Mouse (Mus musculus) neural tube, embryonic 15.5 days (tissue): ENCODE measurements around the gene Pid1. TPM values are rescaled to one million over a fixed set of nuclear protein-coding genes. Genes with fewer than 3 reads are reported as not detected.
A peak's percentile ranks its signal among the peaks of the same experiment; 100 is the strongest.

Experiments used
- ATAC-seq: fragments of 200-750 bp; cut with Nextera tagmentation; 2 replicates; pipeline ENCODE4 v1.8.0; 2017; ENCODE audit warnings: mild to moderate bottlenecking, moderate TSS enrichment, moderate library complexity; ENCODE audit not compliant: low FRiP score
- H3K27ac ChIP-seq: fragments of 300-500 bp; sonication (generic); replicated peaks from 2 replicates; pipeline ENCODE4 v1.5.1; 2015; ENCODE audit warnings: mild to moderate bottlenecking, inconsistent platforms
- H3K27me3 ChIP-seq: fragments of 300-500 bp; sonication (generic); replicated peaks from 2 replicates; pipeline ENCODE4 v1.6.1; 2015; ENCODE audit warnings: inconsistent platforms
- H3K36me3 ChIP-seq: fragments of 300-500 bp; sonication (generic); 2 replicates; pipeline ENCODE4 v1.6.1; 2015; ENCODE audit warnings: inconsistent platforms
- H3K4me1 ChIP-seq: fragments of 300-500 bp; sonication (generic); 2 replicates; pipeline ENCODE4 v1.6.1; 2015; ENCODE audit warnings: inconsistent platforms
- H3K4me2 ChIP-seq: fragments of 300-500 bp; sonication (generic); 2 replicates; pipeline ENCODE4 v1.6.1; 2015; ENCODE audit warnings: inconsistent platforms, mild to moderate bottlenecking, moderate library complexity
- H3K4me3 ChIP-seq: fragments of 300-500 bp; sonication (generic); replicated peaks from 2 replicates; pipeline ENCODE4 v1.5.1; 2015; ENCODE audit warnings: mild to moderate bottlenecking, inconsistent platforms
- H3K9ac ChIP-seq: fragments of 300-500 bp; sonication (generic); replicated peaks from 2 replicates; pipeline ENCODE4 v1.6.1; 2015; ENCODE audit warnings: mild to moderate bottlenecking, inconsistent platforms
- H3K9me3 ChIP-seq: fragments of 300-500 bp; sonication (generic); replicated peaks from 2 replicates; pipeline ENCODE4 v1.6.1; 2016; ENCODE audit warnings: inconsistent platforms
- whole genome bisulfite sequencing: fragments of 180-500 bp; shearing (Covaris S2); methylation state at CpG from one replicate; pipeline ENCODE4 v1.1.7; 2015; ENCODE audit warnings: mixed read lengths; 5-methylcytosine and 5-hydroxymethylcytosine counted together
- polyA plus RNA-seq: library from polyadenylated mRNA; unstranded; fragments of >200 nt; fragmentation: Nextera tagmentation; extraction: Ambion mirVana; gene quantifications from 2 replicates; pipeline ENCODE4 v1.2.1, GENCODE M21; 2015

Gene Pid1
- polyA plus RNA-seq, 1 experiment from 2014 or later, result 97.2 TPM

GRCm38 (mm10) chr1:84387616-84388015 is 23.6 kb upstream of the Pid1 start:
- Histone ChIP-seq H3K27ac (peak overlapping the region; percentile 0; the same call in 1 of the 2 replicates), H3K36me3 (peaks cover 19% of the 10 kb centered on the region), H3K9ac (no peak overlapping the region), H3K4me1 (peaks cover 18% of the 10 kb centered on the region), H3K4me3 (no peak overlapping the region), H3K4me2 (no peak overlapping the region), H3K27me3 (no peaks in the 10 kb centered on the region), H3K9me3 (no peaks in the 10 kb centered on the region)
- ATAC-seq, result peak; percentile 40; the same call in 1 of the 2 replicates
- 44% methylated on average over 4 of the region's 4 CpGs for WGBS

- no peaks in the 10 kb centered on the region for H3K27me3 ChIP-seq
- whole genome bisulfite sequencing, result 66% methylated on average over 8 of the region's 8 CpGs
- H3K4me2 ChIP-seq, result no peak overlapping the region
- peak overlapping the region; percentile 41; the same call in 1 of the 2 replicates for H3K27ac ChIP-seq
- no peak overlapping the region for H3K9ac ChIP-seq
- peaks cover 18% of the 10 kb centered on the region for H3K4me1 ChIP-seq
- no peaks in the 10 kb centered on the region for H3K9me3 ChIP-seq
- no peak overlapping the region for H3K4me3 ChIP-seq
- no peak for ATAC-seq
- peaks cover 19% of the 10 kb centered on the region for H3K36me3 ChIP-seq
Measured at GRCm38 (mm10) chr1:84386481-84387146, 22.6 kb upstream of the Pid1 start.

GRCm38 (mm10) chr1:84382709-84383108 is 18.7 kb upstream of the Pid1 start:
- peaks cover 27% of the 10 kb centered on the region for H3K36me3 ChIP-seq
- peaks cover 14% of the 10 kb centered on the region for H3K4me1 ChIP-seq
- no peak overlapping the region for H3K4me2 ChIP-seq
- ATAC-seq, result no peak
- 84% methylated on average over 1 of the region's 1 CpGs for whole genome bisulfite sequencing
- no peak overlapping the region for H3K4me3 ChIP-seq
- H3K9me3 ChIP-seq, result no peaks in the 10 kb centered on the region
- no peak overlapping the region for H3K9ac ChIP-seq
- H3K27ac ChIP-seq, result no peak overlapping the region
- no peaks in the 10 kb centered on the region for H3K27me3 ChIP-seq

GRCm38 (mm10) chr1:84382064-84382463 is 18.1 kb upstream of the Pid1 start:
- 94% methylated on average over 5 of the region's 5 CpGs for WGBS
- Histone ChIP-seq H3K4me2 (no peak overlapping the region), H3K9ac (no peak overlapping the region), H3K36me3 (peaks cover 27% of the 10 kb centered on the region), H3K27me3 (no peaks in the 10 kb centered on the region), H3K4me1 (peaks cover 9% of the 10 kb centered on the region), H3K9me3 (no peaks in the 10 kb centered on the region), H3K4me3 (no peak overlapping the region), H3K27ac (no peak overlapping the region)
- no peak for ATAC-seq

- no peak overlapping the region for H3K4me3 ChIP-seq
- no peaks in the 10 kb centered on the region for H3K4me1 ChIP-seq
- no peaks in the 10 kb centered on the region for H3K27me3 ChIP-seq
- WGBS, result 69% methylated on average over 3 of the region's 3 CpGs
- no peaks in the 10 kb centered on the region for H3K9me3 ChIP-seq
- peaks cover 27% of the 10 kb centered on the region for H3K36me3 ChIP-seq
- H3K9ac ChIP-seq, result no peak overlapping the region
- H3K27ac ChIP-seq, result no peak overlapping the region
- ATAC-seq, result no peak
- H3K4me2 ChIP-seq, result no peak overlapping the region
Measured at GRCm38 (mm10) chr1:84380895-84381294, 16.9 kb upstream of the Pid1 start.

- no peak overlapping the region for H3K9ac ChIP-seq
- 0 out of 2 replicates have a peak, but pooled peaks cover 4% of the 10 kb centered on the region for H3K4me1 ChIP-seq
- H3K36me3 ChIP-seq, result no peaks in the 10 kb centered on the region
- H3K4me3 ChIP-seq, result no peak overlapping the region
- H3K27me3 ChIP-seq, result no peaks in the 10 kb centered on the region
- no peaks in the 10 kb centered on the region for H3K9me3 ChIP-seq
- 83% methylated on average over 3 of the region's 3 CpGs for WGBS
- H3K27ac ChIP-seq, result no peak overlapping the region
- H3K4me2 ChIP-seq, result no peak overlapping the region
- no peak for ATAC-seq
Measured at GRCm38 (mm10) chr1:84367733-84368132, 3.8 kb upstream of the Pid1 start.

GRCm38 (mm10) chr1:84366553-84366952 is 2.6 kb upstream of the Pid1 start:
- Histone ChIP-seq H3K4me2 (no peak overlapping the region), H3K4me3 (no peak overlapping the region), H3K9me3 (no peaks in the 10 kb centered on the region), H3K9ac (no peak overlapping the region), H3K4me1 (peaks cover 4% of the 10 kb centered on the region; the same call in 1 of the 2 replicates), H3K36me3 (no peaks in the 10 kb centered on the region), H3K27ac (no peak overlapping the region), H3K27me3 (no peaks in the 10 kb centered on the region)
- no peak for ATAC-seq
- 75% methylated on average over 3 of the region's 3 CpGs for WGBS

GRCm38 (mm10) chr1:84362709-84363617 is 1.0 kb downstream of the Pid1 start:
- no peak for ATAC-seq
- peaks cover 3% of the 10 kb centered on the region; the same call in 1 of the 2 replicates for H3K4me1 ChIP-seq
- 92% methylated on average over 7 of the region's 7 CpGs for WGBS
- H3K4me2 ChIP-seq, result no peak overlapping the region
- no peak overlapping the region for H3K27ac ChIP-seq
- no peak overlapping the region for H3K9ac ChIP-seq
- no peaks in the 10 kb centered on the region for H3K27me3 ChIP-seq
- H3K9me3 ChIP-seq, result no peaks in the 10 kb centered on the region
- no peak overlapping the region for H3K4me3 ChIP-seq
- H3K36me3 ChIP-seq, result no peaks in the 10 kb centered on the region

GRCm38 (mm10) chr1:84362209-84362608 is 1.8 kb downstream of the Pid1 start:
- H3K4me1 ChIP-seq, result peaks cover 3% of the 10 kb centered on the region; the same call in 1 of the 2 replicates
- H3K27ac ChIP-seq, result no peak overlapping the region
- no peaks in the 10 kb centered on the region for H3K27me3 ChIP-seq
- no peaks in the 10 kb centered on the region for H3K9me3 ChIP-seq
- no peak overlapping the region for H3K9ac ChIP-seq
- no peak for ATAC-seq
- no peak overlapping the region for H3K4me3 ChIP-seq
- H3K36me3 ChIP-seq, result no peaks in the 10 kb centered on the region
- WGBS, result 56% methylated on average over 1 of the region's 1 CpGs
- no peak overlapping the region for H3K4me2 ChIP-seq

- Histone ChIP-seq H3K4me1 (peaks cover 3% of the 10 kb centered on the region; the same call in 1 of the 2 replicates), H3K9me3 (no peaks in the 10 kb centered on the region), H3K36me3 (no peaks in the 10 kb centered on the region), H3K4me3 (no peak overlapping the region), H3K4me2 (no peak overlapping the region), H3K9ac (no peak overlapping the region), H3K27ac (no peak overlapping the region), H3K27me3 (no peaks in the 10 kb centered on the region)
- 90% methylated on average over 3 of the region's 3 CpGs for WGBS
- ATAC-seq, result no peak
Measured at GRCm38 (mm10) chr1:84361389-84361788, 2.6 kb downstream of the Pid1 start.

GRCm38 (mm10) chr1:84359611-84360500 is 4.1 kb downstream of the Pid1 start:
- Histone ChIP-seq H3K27me3 (no peaks in the 10 kb centered on the region), H3K4me3 (no peak overlapping the region), H3K4me1 (peaks cover 3% of the 10 kb centered on the region; the same call in 1 of the 2 replicates), H3K9me3 (no peaks in the 10 kb centered on the region), H3K9ac (no peak overlapping the region), H3K36me3 (no peaks in the 10 kb centered on the region), H3K4me2 (no peak overlapping the region), H3K27ac (no peak overlapping the region)
- ATAC-seq, result no peak
- WGBS, result 91% methylated on average over 6 of the region's 6 CpGs
